Mouse (Mus musculus) brain, embryonic 18.5 days (tissue): ENCODE measurements around the gene Otop1.

Experiments
- DNase-seq: peaks from one replicate; pipeline ENCODE4 v3.0.0-alpha.2; 2012; ENCODE audit warnings: low read depth, low spot score

Gene Otop1

DNA sequence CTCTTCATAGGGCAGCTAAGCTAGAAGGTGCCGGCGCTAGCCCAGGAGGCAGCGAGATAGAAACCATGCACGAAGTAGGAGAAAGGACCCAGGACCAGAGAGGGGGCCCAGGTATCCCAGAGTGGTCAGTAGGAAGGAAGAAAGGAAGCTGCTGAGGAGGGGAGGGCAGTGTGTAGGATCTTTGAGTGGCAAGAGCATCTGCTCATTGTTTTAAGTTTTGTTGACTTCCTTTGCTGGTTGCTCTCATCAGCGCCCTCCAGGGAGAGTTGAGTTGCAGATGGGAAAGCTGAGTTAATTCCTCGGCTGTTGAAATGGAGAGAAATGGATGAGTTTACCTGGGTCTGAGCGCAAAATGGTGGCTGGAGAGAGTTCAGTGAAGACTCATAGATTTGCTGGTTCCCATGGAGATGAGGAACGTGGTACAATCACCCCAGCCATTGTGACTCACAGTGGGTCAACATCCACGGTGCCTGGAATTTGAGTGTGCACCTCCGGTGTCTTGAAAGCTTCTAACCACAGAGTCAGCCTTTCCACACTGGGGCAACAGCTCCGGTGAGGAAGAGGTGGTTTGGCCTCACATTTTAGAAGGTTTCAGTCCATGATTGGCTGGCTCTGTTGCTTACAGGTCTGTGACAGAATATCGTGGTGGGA lies 26.1 kb downstream of the Otop1 start:
- DNase-seq = no peak

DNA sequence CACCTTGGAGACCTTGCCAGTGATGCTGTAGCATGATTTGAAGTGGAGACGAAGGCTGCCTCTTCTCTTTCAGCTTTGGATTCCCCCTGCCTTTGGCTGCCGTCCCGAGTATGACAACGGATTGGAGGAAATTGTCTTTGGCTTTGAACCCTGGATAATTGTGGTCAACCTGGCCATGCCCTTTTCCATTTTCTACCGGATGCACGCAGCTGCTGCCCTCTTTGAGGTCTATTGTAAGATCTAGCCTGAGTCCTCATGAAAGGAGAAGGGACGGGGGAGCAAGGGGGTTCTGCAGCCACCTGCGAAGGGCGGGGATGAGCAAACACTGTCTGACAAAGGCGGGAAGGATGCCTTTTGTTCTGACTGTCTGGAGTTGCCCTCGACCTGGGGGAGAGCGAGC lies 26.9 kb downstream of the Otop1 start:
- no peak for DNase-seq

DNA sequence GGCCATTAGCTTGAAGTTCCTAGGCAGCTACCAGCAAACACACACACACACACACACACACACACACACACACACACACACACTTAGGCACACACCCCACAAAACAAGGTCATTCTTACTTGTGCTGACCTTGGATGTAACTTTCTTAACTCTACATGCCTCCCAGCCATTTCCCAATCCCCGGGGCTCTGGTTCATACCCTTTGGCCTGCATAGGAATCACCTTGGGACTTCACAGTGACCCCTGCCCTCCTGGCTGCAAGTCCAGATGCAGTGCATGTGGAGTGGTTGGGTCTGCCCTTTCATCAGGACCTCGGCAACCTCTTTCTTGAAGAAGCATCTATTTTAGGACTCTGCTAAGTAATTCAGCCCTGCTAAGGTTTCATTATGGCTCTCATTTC lies 29.5 kb downstream of the Otop1 start:
- no peak for DNase-seq

DNA sequence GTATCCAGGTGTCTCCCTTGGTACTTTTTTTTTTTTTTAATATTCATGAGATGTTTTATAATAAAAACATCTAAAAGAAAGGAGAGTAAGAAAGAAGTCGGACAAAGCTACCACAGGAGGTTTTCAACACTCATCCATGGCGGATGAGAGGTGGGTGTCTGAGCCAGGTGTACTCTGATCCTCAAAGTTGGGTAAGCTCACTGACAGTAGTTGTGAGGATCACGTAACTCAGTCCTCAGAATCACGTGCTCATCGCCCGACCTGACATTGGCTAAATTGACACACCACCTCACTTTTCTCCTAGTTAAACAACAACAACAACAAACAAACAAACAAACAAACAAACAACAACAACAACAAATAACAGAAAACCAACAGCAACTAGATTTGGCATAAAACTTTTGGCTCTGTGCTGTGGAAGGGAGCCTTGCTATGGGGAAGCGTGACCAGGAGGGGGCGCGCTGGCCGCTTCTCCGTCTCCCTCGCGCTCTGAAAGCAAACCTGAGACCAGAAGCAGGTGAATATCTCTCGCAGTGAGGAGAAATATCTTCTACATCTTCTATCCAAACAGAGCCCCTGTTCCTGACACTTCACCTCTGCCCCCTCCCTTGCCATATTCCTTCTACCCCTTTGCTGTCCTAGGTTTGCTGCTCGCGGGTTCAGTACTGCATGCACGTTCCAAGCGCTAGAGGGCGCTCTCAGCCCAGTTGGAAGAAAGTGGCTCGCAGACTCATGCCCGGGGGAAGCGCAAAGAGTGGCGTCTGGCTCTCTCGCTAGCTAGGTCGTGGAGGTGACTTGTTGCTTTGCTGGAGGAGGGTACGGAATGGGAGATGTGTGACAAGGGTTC lies 31.7 kb downstream of the Otop1 start:
- peak; percentile 61 for DNase-seq

DNA sequence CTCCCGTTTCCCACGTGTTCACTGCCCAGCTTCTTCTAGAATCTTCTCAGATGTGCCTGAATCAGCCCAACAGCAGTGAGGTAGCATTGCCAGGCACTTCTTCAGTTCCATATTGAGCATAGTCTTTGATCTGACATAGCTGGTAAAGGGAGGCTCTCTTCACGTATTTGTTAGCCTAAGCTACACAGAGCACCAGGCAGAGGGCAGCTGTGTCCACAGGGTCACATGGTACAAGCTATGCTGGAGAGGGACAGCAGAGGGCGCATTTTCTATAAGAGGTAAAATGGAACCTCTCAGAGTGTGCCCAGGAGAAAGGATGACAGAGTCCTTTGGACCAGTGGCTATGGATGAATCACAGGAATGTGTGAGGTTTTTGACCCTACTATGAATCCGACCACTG lies 33.1 kb downstream of the Otop1 start:
- DNase-seq = no peak

DNA sequence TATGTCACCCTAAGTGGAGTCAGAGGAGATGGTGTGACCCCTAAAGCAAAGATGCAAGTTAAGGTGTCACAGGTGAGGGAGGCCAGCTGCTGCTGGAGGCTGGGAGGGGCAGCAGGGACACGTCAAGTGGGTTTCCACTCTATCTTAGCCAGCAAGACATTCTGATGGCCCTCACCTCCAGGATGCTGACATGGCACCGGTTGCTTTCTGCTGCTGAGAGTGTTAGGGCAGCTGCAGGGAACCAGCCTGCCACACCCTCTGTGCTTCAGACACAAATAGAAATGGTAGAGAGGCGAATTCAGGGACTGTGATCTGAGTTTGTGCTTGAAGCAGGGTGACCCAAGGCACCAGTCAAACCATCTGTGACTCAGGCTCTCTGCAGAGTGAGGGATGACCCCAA lies 34.0 kb downstream of the Otop1 start:
- no peak for DNase-seq

DNA sequence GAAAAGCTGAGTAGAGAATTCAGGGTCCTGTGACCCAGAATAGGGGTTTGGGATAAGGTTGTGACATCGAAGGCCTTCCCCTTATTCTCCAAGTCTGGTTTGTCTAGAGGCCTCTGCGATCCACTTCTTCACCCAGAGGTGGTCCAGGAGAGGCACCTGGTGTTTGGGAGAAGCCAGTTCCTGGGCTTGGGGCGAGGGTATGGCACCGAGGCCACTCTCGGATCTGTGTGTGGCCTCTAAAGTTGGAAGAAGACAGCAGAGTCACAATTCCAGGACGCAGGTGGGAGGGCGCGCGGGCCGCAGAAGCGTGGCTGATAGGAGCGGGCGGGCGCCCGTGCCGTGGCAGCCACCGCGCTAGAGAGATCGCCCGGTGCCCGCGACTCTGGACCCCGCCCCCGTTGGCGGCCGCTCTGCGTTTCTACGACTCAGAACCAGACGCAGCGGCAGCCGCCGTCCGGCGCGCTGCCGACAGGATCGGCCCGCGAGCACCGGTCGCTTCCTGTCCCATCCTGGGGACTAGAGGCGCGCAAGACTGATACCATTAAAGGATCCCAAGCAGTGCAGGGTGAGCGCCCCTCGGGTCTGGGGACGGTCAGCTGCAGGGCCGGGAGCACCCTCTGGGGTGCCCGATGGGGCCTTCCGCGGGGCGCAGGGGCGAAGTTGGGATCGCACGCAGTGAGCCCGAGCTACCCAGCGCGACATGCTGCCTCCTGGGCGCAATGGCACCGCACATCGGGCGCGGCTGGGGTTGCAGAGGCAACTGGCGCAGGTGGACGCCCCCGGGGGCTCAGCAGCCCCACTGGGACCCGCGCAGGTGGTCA lies 43.4 kb downstream of the Otop1 start, which contains the start of gene Drd5:
Gene Drd5 (plus strand): TSS at position 402 of the 821 bp plus-strand sequence.
- no peak for DNase-seq

DNA sequence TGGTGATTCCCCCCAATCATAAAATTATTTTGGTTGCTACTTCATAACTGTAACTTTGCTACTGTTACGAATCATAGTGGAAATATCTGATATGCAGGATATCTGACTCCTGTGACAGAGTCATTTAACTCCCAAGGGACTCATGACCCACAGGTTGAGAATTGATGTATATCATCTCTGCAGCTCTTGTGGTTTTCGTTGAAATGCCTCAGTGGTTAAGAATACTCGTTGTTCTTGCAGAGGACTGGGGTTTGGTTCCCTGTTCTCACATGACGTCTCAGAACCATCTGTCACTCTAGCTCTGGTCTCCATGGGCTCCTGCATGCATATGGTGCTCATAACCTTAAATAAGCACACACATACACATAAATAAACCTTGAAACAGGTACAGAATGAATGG lies 57.6 kb downstream of the Otop1 start:
- DNase-seq = no peak

DNA sequence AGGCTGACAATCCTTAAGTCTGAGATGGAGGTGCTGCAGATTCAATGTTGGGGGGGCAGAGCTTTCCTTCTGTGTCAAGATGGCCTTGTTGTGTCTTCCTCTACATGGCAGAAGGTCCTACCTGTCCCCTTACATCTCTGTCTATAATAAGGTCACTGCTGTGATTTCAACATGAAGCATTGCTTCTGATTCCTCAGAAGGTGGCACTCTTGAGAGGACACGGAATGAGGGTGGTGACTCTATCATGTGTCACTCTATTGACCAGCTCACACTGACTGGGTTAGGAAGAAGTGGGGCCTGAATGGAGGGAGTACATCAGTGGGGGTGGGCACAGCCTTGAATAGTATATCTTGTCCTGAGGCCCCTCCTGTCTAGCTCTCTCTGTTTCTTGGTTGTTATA lies 58.8 kb downstream of the Otop1 start:
- DNase-seq = no peak

DNA sequence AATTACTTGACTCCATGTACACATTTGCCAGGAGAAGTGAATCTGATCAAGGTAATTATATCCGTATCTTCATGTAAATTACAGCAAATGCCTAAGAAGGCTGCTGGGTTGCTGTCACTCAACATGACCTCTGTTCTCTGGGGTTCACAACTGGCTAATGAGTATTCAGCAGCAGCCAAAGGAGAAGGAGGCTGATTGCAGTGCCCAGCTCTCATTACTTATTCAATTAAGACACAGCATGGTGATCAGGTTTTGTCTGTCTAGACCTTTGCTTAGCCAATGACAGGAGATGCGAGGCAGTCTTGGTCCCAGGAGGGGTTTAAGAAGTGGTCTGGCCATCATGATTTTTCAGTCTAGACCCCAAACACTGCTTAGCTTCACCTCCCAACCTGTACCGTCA lies 67.3 kb downstream of the Otop1 start:
- no peak for DNase-seq

DNA sequence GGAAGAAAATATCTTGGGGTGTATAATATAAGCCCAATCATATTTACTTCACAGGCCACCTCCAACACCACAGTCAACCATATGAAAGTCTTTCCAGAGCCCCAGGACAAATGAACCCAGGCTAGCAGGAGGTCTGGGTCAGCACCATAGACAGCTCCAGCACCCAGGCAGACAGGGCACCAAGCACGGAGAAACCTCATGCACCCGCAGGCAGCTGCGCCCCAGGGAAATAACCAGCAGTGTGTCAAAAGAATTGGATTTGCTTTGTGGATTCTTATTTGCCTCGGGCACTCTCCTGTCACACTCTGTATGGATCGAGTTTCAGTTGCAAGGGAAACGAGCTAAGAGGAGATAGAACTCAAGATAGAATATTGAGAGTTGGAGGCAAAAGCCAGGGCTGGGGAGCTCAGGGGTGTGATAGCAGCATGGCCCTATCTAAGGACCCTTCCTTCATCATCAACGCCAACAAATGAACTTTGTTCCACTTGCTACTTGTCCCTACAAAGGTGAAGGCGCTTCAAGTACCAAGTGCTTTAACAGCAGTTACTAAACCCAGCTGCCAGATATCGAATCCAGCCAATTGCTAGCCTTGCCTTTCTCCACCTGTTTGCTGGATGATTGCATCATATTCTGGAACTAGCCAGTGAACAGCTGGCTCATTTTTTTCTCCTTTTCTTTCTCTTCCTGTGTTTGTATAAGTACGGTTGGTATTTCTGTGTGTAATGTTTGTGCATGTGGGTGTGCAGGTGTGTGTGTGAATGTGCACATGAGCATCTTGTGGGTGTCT lies 71.1 kb downstream of the Otop1 start:
- no peak for DNase-seq

DNA sequence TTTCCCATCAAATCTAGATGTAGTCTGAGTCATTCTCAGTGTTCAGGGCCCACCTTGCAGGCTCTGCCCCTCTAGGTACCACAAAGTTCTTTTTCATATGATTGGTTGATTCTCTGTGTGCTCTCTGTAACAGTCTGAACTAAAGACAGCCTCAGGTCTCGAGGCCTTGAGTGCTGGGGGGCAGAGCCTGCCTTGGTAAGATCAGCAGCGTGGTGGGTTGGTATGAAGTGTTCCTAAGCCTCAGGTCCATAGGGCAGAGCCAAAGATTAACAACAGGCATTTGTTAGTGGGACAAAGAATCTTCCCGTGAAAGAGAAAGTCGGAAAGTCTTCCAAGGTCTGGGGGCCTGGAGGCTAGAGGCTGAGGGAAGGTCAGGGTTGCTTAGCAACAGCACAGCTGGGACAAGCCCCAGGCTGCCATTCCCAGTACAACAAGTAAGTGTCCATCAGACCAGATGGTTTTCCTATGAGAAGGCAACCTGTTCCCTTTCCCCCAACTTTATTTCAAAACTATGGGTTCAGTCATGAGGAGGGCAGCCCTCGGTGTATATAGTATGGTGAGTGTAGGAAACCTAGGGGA lies 74.7 kb downstream of the Otop1 start:
- no peak for DNase-seq
